Mouse (Mus musculus): ENCODE measurements around the gene Uqcrq.
"Not testable (repeated sequence)": the region's sequence is repeated elsewhere in the genome, so short reads cannot be mapped to it uniquely, and the experiment has no call there.

Uqcrq gene

DNA sequence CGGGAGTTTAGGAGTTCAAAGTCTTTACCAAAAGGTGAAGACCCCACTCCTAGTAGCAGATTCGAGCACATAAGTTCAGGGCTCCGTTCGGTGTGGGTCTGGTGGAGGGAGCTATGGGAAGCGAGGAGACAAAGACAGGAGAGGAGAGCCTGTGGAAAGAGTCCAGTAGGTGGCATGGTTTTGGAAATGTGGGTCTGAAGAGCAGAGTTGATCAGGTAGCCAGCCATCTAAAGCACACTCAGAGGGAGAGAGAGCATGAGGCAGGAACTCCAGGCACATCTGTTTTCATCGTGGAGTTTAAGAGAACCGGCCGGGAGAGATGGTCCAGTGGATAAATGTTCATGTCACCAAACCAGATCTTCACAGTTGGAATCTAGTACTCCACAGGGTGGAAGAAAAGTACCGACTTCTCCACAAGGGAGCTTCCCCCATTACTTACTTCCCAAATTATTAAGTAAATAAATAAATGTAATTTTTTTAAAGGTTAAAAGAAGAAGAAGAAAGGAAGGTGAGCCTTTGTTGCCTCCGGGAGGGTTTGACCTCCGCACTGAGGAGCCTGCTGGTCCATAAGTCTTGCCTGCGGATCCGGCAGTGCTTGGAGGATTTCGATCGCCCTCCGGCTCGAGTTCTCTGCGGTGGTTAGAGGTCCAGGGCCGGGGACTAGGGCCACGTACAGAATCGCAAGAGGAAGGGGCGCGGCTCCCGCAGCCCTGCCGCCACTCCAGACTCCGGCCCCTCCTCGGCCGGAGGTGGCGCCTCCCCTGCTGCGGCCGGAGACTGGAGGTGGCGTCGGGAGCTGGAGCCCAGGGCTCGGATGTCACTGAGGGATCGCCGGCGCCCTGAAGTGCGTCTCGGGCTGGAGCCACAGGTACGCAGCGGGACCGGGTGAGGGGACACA lies 26.1 kb upstream of the Uqcrq start, which contains the start of the genes Gm10447 and Shroom1:
Gene Gm10447, minus strand, starts transcription at position 637 of the 898 bp plus-strand sequence.
Gene Shroom1, plus strand, starts transcription at position 732 of the 898 bp plus-strand sequence.
- intact Hi-C loops (cut with DNase I): no loop called here

DNA sequence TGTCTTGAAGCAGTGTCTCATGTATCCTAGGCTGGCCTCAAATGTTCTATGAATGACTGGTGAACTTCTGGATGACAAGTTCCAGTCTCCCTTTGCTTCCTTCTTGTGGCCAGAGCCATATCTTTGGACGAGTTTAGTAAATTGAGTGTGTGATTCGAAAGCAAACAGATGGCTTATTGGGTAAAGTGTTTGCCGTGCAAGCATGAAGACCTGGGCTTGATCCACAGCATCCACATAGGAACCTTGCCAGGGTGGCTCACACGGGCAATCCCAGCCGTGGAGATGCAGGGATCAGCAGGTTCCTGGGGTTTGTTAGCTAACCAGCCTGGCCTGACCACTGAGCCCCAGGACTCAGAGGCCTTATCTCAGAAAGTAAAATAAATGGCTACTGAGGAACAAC lies 22.4 kb upstream of the Uqcrq start:
- intact Hi-C loops (cut with DNase I): no loop called here

- intact Hi-C loops (cut with DNase I): no loop called here
Observed at GRCm38 (mm10) chr11:53452396-53452795, 21.8 kb upstream of the Uqcrq start.

- intact Hi-C loops (cut with DNase I): no loop called here
Observed at GRCm38 (mm10) chr11:53451361-53451760, 20.7 kb upstream of the Uqcrq start.

DNA sequence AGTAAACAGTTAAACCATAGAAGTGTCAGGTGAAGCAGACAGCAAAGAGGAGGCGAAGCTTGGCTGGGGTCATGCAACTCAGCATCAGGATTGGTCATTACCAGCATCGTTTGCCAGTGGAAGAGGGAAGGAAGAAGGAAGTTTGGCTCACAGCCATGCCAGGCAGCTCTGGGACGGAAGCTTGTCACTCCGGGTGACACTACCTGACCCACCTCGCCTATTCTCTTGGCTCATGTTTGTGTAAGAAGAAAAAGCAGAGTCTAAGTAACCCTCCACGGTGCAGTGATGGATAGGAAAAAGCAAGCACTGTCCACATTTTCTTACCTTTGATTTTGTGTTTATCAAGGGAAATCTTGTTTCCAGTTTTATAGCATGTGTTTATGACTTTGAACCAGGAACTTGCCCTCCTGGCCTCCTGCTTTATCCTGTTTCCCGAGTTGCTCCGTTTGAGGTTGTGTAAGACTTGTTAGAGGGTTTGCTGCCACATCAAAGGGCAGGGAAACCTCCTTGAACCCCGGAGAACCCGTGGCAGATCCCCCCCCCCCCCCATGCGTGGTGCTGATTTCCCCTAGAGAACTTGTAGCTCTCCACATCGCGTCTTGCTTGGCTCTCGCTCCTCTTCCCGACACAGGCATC lies 19.6 kb upstream of the Uqcrq start:
- intact Hi-C loops (cut with DNase I): no loop called here

DNA sequence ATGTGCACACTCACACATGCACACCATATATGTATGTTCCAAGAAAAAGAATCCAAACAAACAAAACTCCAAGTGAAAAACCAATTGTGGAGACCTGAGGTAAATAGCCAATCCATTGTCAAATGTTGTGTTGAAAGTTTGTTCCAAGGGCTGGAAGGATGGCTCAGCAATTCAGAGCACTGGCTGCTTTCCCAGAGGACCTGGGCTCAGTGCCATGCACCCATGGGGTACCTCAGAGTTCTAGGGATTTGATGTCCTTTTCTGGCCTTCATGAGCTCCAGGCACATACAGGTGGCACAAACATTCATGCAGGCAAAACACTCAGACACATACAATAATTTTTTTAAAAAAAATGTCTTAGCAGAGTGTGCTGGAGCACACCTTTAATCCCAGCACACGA lies 17.9 kb upstream of the Uqcrq start:
- intact Hi-C loops (cut with DNase I): no loop called here

DNA sequence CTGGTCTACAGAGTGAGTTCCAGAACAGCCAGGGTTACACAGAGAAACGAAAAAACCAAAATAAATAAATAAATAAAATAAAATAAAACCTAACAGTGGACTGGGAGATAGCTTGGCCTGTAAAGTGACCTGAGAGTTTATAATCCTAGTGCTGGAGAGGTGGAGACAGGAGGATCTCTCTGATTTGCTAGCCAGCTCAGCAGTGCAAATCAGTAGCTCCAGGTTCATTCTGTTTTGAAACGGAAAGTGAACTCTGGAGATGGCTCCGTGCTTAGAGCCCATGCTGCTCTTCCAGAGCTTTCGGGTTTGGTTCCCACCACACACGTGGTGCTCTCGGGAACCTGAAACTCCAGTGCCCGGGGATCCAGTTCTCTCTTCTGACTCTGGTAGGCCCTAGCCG lies 17.4 kb upstream of the Uqcrq start:
- intact Hi-C loops (cut with DNase I): no loop called here

DNA sequence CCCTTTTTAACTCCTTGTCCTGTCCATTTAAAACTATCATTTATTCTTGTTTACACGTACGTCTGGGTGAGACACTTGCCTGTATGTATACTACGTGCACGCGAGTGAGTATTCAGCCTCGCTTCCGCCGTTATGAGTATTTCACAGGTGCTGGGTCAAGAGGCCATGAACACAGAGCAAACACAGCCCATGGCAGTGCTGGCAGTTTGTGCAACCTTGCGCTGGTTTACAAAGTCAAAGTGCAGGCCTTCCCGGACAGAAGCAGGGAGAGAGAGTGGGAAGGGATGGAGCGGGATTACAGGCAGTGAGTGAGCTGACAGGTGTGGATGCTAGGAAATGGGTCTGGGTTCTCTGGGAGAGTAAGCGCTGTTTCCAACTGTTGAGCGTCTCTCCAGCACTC lies 15.6 kb upstream of the Uqcrq start:
- intact Hi-C loops (cut with DNase I): no loop called here

DNA sequence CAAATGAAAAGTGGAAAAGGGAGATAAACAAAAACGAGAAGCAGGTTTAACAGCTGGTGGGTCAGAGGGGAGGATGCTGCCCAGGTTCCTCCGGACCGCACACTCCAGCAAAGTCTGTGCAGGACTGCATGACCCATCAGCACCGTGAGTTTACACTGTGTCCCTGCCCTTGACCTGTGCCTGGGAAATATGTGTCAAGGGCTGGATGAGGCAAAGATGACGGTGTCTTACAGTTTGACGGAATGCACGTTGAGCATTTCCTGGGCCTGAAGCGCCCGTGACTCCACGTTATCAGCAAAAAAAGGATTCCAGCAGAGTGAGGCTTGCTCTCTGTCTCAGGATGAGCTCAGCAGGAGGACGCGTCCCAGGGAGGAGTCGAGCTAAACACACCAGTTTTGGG lies 14.9 kb upstream of the Uqcrq start:
- intact Hi-C loops (cut with DNase I): no loop called here

GRCm38 (mm10) chr11:53443861-53444260 lies 13.2 kb upstream of the Uqcrq start:
- intact Hi-C loops (cut with DNase I): no loop called here

GRCm38 (mm10) chr11:53441921-53442320 lies 11.3 kb upstream of the Uqcrq start:
- intact Hi-C loops (cut with DNase I): no loop called here

- intact Hi-C loops (cut with DNase I): no loop called here
Observed at GRCm38 (mm10) chr11:53436338-53436737, 5.7 kb upstream of the Uqcrq start.

- intact Hi-C loops (cut with DNase I): no loop called here
Observed at GRCm38 (mm10) chr11:53435504-53435903, 4.9 kb upstream of the Uqcrq start.

GRCm38 (mm10) chr11:53433057-53433456 lies 2.4 kb upstream of the Uqcrq start:
- intact Hi-C loops (cut with DNase I): no loop called here

GRCm38 (mm10) chr11:53431347-53432056 lies 871 bp upstream of the Uqcrq start:
- intact Hi-C loops (cut with DNase I): no loop called here

DNA sequence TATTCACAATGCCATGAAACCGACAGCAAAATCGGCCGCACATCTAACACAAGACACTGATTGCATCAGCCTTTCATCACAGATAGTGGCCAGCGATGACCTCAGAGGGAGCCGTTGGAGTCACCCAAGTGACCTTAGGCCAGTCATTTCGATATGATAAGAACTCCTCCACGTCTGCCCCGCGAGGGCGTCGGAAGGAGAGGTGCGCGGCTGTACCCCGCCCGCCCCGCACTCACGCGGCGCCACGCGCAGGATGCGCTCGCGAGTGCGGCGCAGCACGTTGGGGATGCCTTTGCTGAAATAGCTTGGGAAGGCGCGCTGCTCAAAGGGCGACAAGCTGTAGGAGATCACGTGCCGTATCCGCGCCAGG lies 346 bp downstream of the Uqcrq start:
- intact Hi-C loops (cut with DNase I): no loop called here

GRCm38 (mm10) chr11:53429182-53429581 lies 1.4 kb downstream of the Uqcrq start:
- intact Hi-C loops (cut with DNase I): no loop called here

DNA sequence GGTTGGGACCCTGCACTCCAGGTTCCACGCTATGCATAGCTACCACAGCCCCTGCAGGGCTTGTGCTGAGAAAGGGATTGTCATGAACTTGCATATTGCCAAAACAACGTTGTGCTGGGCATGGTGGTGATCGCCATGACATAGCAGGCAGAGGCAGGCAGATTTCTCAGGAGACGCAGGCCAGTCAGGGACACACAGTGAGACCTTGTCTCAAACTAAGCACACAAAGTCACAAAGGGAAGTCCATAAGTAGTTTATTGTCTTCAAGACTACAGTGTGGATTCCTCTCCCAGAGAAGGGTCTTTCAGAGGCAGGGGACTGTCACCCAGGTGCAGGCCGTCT lies 1.9 kb downstream of the Uqcrq start:
- intact Hi-C loops (cut with DNase I): no loop called here

GRCm38 (mm10) chr11:53427993-53428715 lies 2.5 kb downstream of the Uqcrq start:
- intact Hi-C loops (cut with DNase I): no loop called here

DNA sequence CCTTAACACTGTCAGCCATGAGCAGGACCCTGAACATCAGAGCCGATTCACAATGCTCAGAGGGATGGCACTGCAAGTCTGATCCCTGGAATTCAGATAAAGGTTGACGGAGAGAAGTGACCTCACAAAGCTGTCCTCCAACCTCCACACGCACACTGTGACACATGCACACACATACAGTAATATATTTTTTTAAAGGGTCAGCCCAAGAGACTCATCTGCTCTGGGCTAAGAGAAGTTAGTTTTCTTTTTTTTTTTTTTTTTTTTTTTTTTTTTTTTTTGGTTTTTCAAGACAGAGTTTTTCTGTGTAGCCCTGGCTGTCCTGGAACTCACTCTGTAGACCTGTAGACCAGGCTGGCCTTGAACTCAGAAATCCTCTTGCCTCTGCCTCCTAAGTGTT lies 3.7 kb downstream of the Uqcrq start:
- intact Hi-C loops (cut with DNase I): not testable (repeated sequence)

DNA sequence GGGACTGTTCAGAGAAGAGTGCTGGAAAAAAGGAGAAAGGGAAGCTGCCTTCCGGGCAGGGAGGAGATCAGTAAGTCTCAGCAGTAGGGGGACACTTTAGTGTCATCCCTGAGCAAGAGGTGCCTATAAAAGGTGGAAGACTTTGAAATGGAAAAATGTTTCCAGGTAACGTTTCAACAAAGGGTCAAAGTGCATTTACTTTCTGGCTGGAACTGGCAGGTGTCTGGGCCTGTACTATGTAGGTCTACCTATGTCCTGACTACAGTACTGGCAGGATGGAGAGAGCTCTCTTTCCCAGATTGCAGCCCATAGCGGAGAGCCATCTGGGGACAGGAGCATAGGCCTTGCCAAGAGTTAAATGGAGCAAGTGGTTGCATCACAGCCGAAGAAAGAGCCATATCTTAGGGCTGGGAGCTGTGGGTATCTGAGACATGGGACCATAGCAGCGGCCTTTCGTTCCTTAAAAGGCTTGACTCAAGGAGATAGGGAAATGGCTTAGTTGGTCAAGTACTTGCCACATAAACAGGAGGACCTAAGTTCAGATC lies 4.8 kb downstream of the Uqcrq start:
- intact Hi-C loops (cut with DNase I): no loop called here
